Mouse (Mus musculus) lung, embryonic 14.5 days (tissue): ENCODE data around the gene Pramef20. TPM values are rescaled to one million over a fixed set of nuclear protein-coding genes. Genes with fewer than 3 reads are reported as not detected.
"Not testable (repeated sequence)": the region's sequence is repeated elsewhere in the genome, so short reads cannot be mapped to it uniquely, and the experiment has no call there.

Source experiments
- ATAC-seq: fragments of 200-750 bp; cut with Nextera tagmentation; 2 replicates; pipeline ENCODE4 v1.8.0; 2017; ENCODE audit warnings: mild to moderate bottlenecking, moderate TSS enrichment, moderate library complexity; ENCODE audit not compliant: insufficient read depth
- DNase-seq: peaks from one replicate; pipeline ENCODE4 v3.0.0-alpha.2; 2015
- H3K27ac ChIP-seq: fragments of 300-500 bp; sonication (generic); 2 replicates; pipeline ENCODE4 v1.5.1; 2014; ENCODE audit warnings: low read depth, mild to moderate bottlenecking, moderate library complexity
- H3K27me3 ChIP-seq: fragments of 300-500 bp; sonication (generic); 2 replicates; pipeline ENCODE4 v1.6.1; 2014; ENCODE audit warnings: low read length, control low read depth; ENCODE audit not compliant: insufficient read depth
- H3K36me3 ChIP-seq: fragments of 300-500 bp; sonication (generic); 2 replicates; pipeline ENCODE4 v1.6.1; 2014; ENCODE audit warnings: control low read depth; ENCODE audit not compliant: insufficient read depth
- H3K4me1 ChIP-seq: fragments of 300-500 bp; sonication (generic); 2 replicates; pipeline ENCODE4 v1.6.1; 2014; ENCODE audit warnings: antibody characterized with exemption, control low read depth; ENCODE audit not compliant: insufficient read depth
- H3K4me2 ChIP-seq: fragments of 300-500 bp; sonication (generic); 2 replicates; pipeline ENCODE4 v1.6.1; 2014; ENCODE audit warnings: mild to moderate bottlenecking
- H3K4me3 ChIP-seq: fragments of 300-500 bp; sonication (generic); 2 replicates; pipeline ENCODE4 v1.5.1; 2014; ENCODE audit warnings: low read depth, low read length
- H3K9ac ChIP-seq: fragments of 300-500 bp; sonication (generic); 2 replicates; pipeline ENCODE4 v1.6.1; 2014
- H3K9me3 ChIP-seq: fragments of 300-500 bp; sonication (generic); 2 replicates; pipeline ENCODE4 v1.6.1; 2016; ENCODE audit warnings: low read depth, low read length, control low read depth
- CTCF ChIP-seq: IDR thresholded peaks from 2 replicates; pipeline ENCODE4 v1.5.1; 2016; ENCODE audit warnings: antibody characterized with exemption, low read depth
- WGBS: fragments of 180-500 bp; shearing (Covaris S2); extraction: QIAGEN DNeasy Blood & Tissue Kit; methylation state at CpG from one replicate; pipeline ENCODE4 v1.1.7; 2014; 5-methylcytosine and 5-hydroxymethylcytosine counted together
- polyA plus RNA-seq: library from polyadenylated mRNA; unstranded; fragments of >200 nt; fragmentation: Nextera tagmentation; extraction: Ambion mirVana; gene quantifications from 2 replicates; pipeline ENCODE4 v1.2.1, GENCODE M21; 2014

The Pramef20 gene
- polyA plus RNA-seq, 1 experiment from 2014 or later, result not detected

GRCm38 (mm10) chr4:144396316-144396715 is 18.6 kb upstream of the Pramef20 start:
- no peaks in the 10 kb centered on the region for H3K9me3 ChIP-seq
- no peaks in the 10 kb centered on the region for H3K27me3 ChIP-seq
- no peak overlapping the region for H3K9ac ChIP-seq
- H3K4me2 ChIP-seq, result no peak overlapping the region
- ATAC-seq, result no peak
- DNase-seq, result no peak
- H3K36me3 ChIP-seq, result no peaks in the 10 kb centered on the region
- H3K4me3 ChIP-seq, result no peak overlapping the region
- 16% methylated on average over 3 of the region's 3 CpGs for WGBS
- H3K27ac ChIP-seq, result no peak overlapping the region
- TF ChIP-seq CTCF, result no peak
- H3K4me1 ChIP-seq, result no peaks in the 10 kb centered on the region

- not testable (repeated sequence) for DNase-seq
These were observed 20.1 kb downstream of the Pramef20 start, which contains the start of gene Gm13119 for GRCm38 (mm10) chr4:144357642-144358041. TSS of gene Gm13119 (plus strand) at chr4:144357942.

GRCm38 (mm10) chr4:144335856-144336255 is 41.9 kb downstream of the Pramef20 start:
- not testable (repeated sequence) for H3K9me3 ChIP-seq, H3K4me1 ChIP-seq, H3K27ac ChIP-seq, DNase-seq, ATAC-seq, H3K4me3 ChIP-seq, H3K27me3 ChIP-seq, H3K36me3 ChIP-seq, H3K9ac ChIP-seq, H3K4me2 ChIP-seq
- WGBS, result 81% methylated on average over 2 of the region's 3 CpGs

More at GRCm38 (mm10) chr4:144357642-144358041, 20.1 kb downstream of the Pramef20 start, which contains the start of gene Gm13119:
- not testable (repeated sequence) for H3K27me3 ChIP-seq, H3K9me3 ChIP-seq, H3K4me3 ChIP-seq, ATAC-seq, H3K27ac ChIP-seq, H3K9ac ChIP-seq, H3K4me2 ChIP-seq, H3K36me3 ChIP-seq, H3K4me1 ChIP-seq
- WGBS, result 82% methylated on average over 3 of the region's 3 CpGs

- not testable (repeated sequence) for ATAC-seq, H3K4me2 ChIP-seq, H3K4me3 ChIP-seq, H3K9ac ChIP-seq, H3K9me3 ChIP-seq, H3K27ac ChIP-seq, DNase-seq, H3K27me3 ChIP-seq, H3K4me1 ChIP-seq, H3K36me3 ChIP-seq
- WGBS, result 58% methylated on average over 4 of the region's 4 CpGs
These were observed 47.8 kb downstream of the Pramef20 start, which contains the start of gene Gm13128 for GRCm38 (mm10) chr4:144329949-144330348. TSS of gene Gm13128 (plus strand) at chr4:144330249.

Other genes with a start within 250 kb of the Pramef20 start
- gene Oog3, start 215.3 kb downstream of the Pramef20 start, polyA plus RNA-seq, result not detected in 2 replicates
- not detected in 2 replicates for gene Oog2, start 187.2 kb downstream of the Pramef20 start, polyA plus RNA-seq
- gene C87977, start 164.6 kb downstream of the Pramef20 start, polyA plus RNA-seq, result not detected in 2 replicates
- not detected in 2 replicates for gene Pramel5, start 97.4 kb downstream of the Pramef20 start, polyA plus RNA-seq
- gene Gm13128, start 47.7 kb downstream of the Pramef20 start, polyA plus RNA-seq, result not detected in 2 replicates
- not detected in 2 replicates for gene Gm13119, start 20.0 kb downstream of the Pramef20 start, polyA plus RNA-seq
- gene Pramef12, start 30.5 kb upstream of the Pramef20 start, polyA plus RNA-seq, result not detected in 2 replicates
- gene 1700012P22Rik, start 60.8 kb upstream of the Pramef20 start, polyA plus RNA-seq, result not detected in 2 replicates
- not detected in 2 replicates for gene Gm9944, start 75.4 kb upstream of the Pramef20 start, polyA plus RNA-seq
- not detected in 2 replicates for gene Aadacl3, start 85.8 kb upstream of the Pramef20 start, polyA plus RNA-seq
- not detected in 2 replicates for gene 9430007A20Rik, start 141.9 kb upstream of the Pramef20 start, polyA plus RNA-seq
- gene Gm13124, start 187.2 kb upstream of the Pramef20 start, polyA plus RNA-seq, result not detected in 2 replicates
- not detected in 2 replicates for gene Aadacl4, start 235.8 kb upstream of the Pramef20 start, polyA plus RNA-seq